Mouse (Mus musculus) embryonic fibroblast, embryonic 13.5 days (primary cell): ENCODE results near the gene Polr2m.

Experiments used
- CTCF ChIP-seq: IDR thresholded peaks from 2 replicates; pipeline ENCODE4 v1.5.1; 2011; ENCODE audit warnings: mild to moderate bottlenecking, control low read depth, low read length, moderate library complexity, borderline replicate concordance; ENCODE audit not compliant: insufficient read depth
- POLR2A ChIP-seq: IDR thresholded peaks from 2 replicates; pipeline ENCODE4 v1.6.1; 2011; ENCODE audit warnings: low read depth, mild to moderate bottlenecking, control low read depth, low read length, moderate library complexity

- TF ChIP-seq CTCF (no peak), POLR2A (no peak)
These were observed 34.1 kb upstream of the Polr2m start for GRCm38 (mm10) chr9:71519836-71520235.
